Mouse (Mus musculus) embryonic fibroblast, embryonic 13.5 days (primary cell): ENCODE data around the gene Cacnb4.

Experiments
- CTCF ChIP-seq: IDR thresholded peaks from 2 replicates; pipeline ENCODE4 v1.5.1; 2011; ENCODE audit warnings: mild to moderate bottlenecking, control low read depth, low read length, moderate library complexity, borderline replicate concordance; ENCODE audit not compliant: insufficient read depth
- POLR2A ChIP-seq: IDR thresholded peaks from 2 replicates; pipeline ENCODE4 v1.6.1; 2011; ENCODE audit warnings: low read depth, mild to moderate bottlenecking, control low read depth, low read length, moderate library complexity

DNA sequence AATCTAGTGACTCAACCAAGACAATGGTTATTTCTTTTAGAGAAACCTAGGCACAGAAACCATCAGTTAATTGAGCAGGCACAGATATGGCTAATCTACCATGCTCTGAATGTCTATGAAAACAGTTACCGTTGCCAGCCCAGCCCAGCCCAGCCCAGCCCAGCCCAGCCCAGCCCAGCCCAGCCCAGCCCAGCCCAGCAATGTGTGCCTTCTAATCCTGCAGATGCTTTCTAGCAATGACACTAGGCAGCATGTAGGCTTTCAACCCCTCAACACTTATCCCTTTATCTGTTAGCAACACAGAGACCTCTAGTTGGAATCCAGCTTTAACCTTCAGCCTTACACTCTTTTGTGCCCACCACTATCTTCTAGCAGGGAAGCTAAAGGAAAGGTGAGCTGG lies 227.7 kb downstream of the Cacnb4 start:
- TF ChIP-seq CTCF (no peak), POLR2A (no peak)
